Mouse (Mus musculus): Measurements from ENCODE around the gene Rab37.

DNA sequence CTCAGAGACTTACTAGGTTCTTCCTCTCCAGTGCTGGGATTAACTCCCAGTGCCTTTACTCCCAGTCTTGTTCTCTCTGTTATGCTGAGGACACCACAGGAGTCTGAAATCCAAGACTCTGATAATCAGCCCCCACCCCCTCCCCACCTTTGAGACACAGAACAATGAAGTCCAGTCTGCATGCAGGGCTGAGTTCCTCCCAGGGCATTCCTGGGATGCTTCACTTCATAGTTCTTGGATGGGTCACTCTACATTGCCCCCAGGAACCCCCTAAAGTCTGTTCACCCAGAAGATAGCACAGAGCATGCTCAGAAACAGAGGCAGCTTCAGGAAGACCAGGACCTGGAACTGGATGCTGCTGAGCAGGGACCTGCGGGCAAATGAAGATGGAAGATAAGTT lies 38.2 kb upstream of the Rab37 start:
- TF ChIP-seq MAX (IDR thresholded peaks at IDR 0.05) (no peak), CTCF (IDR thresholded peaks at IDR 0.05; ENCODE audit: control insufficient read depth, insufficient read depth, insufficient read length) (no peak), USF1 (IDR thresholded peaks at IDR 0.05; ENCODE audit: low read depth) (no peak), CEBPB (IDR thresholded peaks at IDR 0.05; ENCODE audit: low read depth) (no peak), MYOD1 (IDR thresholded peaks at IDR 0.05; ENCODE audit: control insufficient read depth, insufficient read length, low read depth) (no peak), MYOG (IDR thresholded peaks at IDR 0.05; ENCODE audit: control insufficient read depth, extremely low read depth, insufficient read length) (no peak), FOSL1 (IDR thresholded peaks at IDR 0.05; ENCODE audit: insufficient read depth, low read length, poor library complexity, severe bottlenecking) (no peak)
